Mouse (Mus musculus) bone marrow macrophage, adult 2 months (primary cell): Measurements from ENCODE around the gene Dguok.

Source experiments
- CTCF ChIP-seq: IDR thresholded peaks from 2 replicates; pipeline ENCODE4 v1.5.1; 2012; ENCODE audit warnings: low read depth, mild to moderate bottlenecking, low read length, moderate library complexity
- POLR2A ChIP-seq: IDR thresholded peaks from 2 replicates; pipeline ENCODE4 v1.6.1; 2012; ENCODE audit warnings: mild to moderate bottlenecking, low read depth, low read length, borderline replicate concordance

DNA sequence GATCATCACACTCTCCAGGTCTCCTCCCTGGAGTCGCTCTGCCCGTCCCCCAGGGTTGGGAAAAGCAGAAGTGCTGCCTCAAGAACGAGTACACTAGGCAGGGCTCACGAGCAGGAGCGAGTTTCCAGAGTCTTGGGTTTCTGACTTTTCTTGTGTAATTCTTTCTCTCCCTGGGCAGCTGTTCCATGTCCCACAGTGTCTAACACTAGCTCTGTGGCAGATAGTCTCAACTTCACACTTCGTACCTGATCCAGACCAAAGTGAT lies 30.0 kb upstream of the Dguok start:
- TF ChIP-seq CTCF (no peak), POLR2A (no peak)
